Mouse (Mus musculus): ENCODE measurements around the gene Hnf1b. TPM values are rescaled to one million over a fixed set of nuclear protein-coding genes. Genes with fewer than 3 reads are reported as not detected.
A peak's percentile ranks its signal among the peaks of the same experiment; 100 is the strongest.

Hnf1b gene
- total RNA-seq, 2 experiments from 2014 or later: 2.2 to 22.2 TPM

DNA sequence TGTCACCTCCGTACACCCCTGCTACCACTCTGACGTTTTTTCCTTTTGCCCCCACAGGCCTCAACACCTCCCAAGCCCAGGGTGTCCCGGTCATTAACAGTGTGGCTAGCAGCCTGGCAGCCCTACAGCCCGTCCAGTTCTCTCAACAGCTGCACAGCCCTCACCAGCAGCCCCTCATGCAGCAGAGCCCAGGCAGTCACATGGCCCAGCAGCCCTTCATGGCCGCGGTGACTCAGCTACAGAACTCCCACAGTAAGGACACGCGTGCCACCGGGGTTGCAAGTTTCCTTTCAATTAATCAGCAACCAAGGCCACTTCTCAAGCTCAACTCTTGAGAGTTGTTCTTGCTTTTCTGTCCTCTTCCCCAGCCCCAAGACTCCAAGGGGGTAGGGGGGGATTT is 43.5 kb downstream of the Hnf1b start:
- DNase-seq (ENCODE audit: low spot score in 2 of 2): peak in 1 of 2 experiments; percentile 43

DNA sequence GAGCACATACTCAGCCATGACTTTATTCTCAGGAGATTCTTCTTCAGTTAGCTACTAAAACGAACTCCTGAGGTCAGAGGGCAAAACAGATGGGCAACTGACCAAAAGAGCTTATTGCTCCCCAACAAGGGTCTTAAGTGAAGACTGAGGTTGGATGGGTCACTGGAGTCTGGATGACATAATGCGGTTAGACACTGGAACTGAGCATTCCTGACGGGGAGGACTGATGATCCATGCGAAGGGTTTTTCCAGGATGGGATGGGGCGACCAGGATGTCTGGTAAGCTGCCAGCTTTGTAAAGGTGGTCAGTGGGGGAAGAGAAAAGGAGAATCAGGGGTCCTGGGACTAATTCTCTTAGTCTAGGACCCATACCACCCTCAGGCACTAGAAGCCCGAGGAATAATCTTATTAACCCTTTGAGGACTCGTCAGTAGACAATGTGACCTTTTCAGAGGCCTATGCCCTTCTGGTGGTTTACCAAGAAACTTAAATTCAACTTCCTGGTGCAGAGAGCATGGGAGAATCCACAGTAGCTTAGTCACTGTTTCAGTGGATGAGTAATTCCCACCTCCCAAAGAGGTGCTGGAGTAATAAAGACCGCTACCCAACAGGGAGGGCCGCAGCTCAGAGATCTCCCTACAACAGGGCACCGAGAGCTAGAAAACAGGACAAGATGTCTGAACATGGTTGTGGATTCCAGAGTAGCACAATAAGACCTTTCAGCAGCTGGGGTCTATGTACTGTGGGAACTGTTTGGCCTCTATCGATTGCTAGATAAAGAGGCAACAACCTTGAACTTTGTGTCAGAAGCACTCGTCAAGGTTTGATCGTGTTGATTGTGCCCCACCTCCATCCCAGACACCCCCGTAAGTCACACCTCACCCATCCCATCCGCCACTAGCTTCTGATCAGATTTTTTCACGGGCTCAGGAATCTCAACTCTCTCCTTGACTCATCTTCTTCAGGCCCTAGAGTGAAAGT is 46.9 kb downstream of the Hnf1b start:
- no peak for DNase-seq (ENCODE audit: low spot score in 2 of 2)

GRCm38 (mm10) chr11:83897569-83897968 is 47.7 kb downstream of the Hnf1b start:
- DNase-seq (ENCODE audit: low spot score in 2 of 2): no peak

- DNase-seq (ENCODE audit: low spot score in 2 of 2): no peak
Measured at GRCm38 (mm10) chr11:83902812-83903211, 52.9 kb downstream of the Hnf1b start.

DNA sequence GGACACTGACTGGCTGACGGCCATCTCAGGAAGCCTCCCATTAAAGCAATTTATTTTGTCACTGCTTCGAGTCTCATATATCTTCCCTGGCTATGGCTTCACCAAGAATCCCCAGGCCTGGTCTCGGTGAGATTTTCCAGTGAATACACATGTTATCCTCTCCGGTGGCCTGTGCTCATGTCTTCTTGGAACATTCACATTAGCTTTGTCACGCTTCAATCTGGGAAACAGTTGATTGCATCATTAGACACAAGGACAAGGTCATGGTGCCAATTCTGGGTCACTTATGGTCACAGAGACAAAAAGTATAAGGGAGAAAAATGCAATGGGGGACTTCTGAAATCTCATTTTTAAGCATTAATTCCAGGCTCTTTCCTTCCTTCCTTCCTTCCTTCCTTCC is 55.9 kb downstream of the Hnf1b start:
- no peak for DNase-seq (ENCODE audit: low spot score in 2 of 2)

DNA sequence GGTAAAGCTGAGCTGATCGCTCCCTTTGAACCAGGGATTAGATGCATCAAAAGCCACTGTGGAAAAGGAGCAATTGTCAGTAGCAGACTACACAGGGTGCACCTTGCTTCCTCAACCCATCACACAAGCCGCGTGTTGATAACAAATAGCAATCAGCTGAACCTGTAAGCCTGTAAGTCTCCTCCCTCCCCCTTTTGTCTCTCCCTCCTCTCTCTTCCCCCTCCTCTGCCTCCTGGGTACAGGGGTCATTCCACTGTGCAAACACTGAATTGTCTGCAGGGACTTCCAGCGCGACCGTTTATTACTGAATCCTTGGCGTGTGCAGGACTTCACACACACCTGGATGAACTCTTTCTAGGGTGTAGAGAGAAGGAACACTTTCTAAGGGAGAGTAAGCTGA is 58.5 kb downstream of the Hnf1b start:
- DNase-seq (ENCODE audit: low spot score in 2 of 2): no peak

DNA sequence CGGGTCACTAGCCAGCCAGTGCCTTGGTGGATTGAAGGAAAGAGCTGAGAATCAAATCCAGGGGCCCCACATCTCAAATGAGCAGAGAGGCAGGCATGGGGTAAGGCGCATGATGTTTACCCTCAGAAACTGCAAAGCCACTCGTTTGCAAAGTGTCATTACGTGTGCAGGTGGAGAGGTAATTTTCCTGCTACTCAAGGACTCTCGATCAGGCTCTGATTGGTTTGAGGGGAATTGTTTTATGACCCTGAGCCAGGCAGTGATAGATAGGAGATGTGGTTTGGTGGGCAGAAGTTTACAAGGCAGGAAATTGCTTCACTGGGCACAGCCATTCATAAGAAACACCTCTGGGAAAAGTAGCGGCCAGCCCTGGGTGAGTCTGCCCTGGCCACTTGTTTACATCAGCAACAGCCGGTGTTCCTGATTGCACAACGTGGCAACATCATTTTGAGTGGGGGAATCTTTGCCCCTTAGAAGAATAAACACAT is 64.0 kb downstream of the Hnf1b start:
- no peak for DNase-seq (ENCODE audit: low spot score in 2 of 2)

DNA sequence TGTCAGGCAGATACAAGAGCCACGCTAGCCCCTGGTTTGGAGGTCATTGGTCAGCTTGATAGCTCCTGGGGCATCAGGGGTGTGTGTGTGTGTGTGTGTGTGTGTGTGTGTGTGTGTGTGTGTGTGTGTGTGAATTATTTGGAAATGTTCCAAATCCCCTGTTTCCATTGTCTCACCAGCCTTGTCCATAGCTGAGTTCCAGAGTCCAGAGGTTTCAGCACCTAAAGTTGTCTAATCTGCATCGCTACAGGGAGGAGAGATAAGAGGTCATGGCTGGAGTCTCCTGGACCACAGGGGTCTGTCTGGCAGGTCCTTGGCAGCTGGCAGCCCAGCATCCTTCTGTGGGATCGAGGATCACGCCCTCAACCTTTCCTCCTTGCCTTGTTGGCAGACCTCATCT is 64.6 kb downstream of the Hnf1b start:
- DNase-seq (ENCODE audit: low spot score in 2 of 2): no peak

DNA sequence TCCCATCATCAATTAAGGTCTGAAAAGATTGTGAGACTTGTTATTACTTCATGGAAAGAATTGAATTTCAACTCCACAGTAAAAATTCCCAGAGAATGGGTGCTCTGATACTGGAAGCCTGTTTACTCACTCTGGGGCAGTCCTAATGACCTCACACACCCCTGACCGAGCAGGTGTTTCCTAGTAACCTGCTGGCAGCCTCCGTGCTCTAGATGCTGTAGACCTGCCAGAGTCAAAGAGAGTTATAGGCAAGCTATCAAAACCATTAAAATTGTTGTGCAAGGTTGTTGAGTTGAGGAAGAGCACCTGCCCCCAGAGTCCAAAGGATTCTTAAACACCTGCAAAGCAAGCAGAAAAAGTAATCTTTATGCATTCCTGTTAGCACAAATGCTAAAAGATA is 72.7 kb downstream of the Hnf1b start:
- DNase-seq (ENCODE audit: low spot score in 2 of 2): no peak

DNA sequence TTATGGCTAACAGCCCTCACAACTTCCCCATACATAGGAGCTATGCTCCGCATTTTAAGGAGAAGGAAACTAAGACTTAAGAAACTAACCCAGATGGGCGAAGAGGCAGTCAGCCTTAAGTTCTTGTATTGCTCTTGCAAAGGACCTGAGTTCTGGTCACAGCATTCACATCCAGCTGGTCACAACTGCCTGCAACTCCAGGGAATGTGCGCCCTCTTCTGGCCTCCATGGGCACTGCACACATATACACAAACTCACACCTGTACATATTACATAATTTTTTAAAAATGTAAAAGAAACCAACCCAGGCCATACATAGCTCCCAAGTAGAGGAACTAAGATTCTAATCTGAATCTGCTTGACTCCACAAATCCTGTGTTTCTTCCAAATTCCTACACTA is 77.2 kb downstream of the Hnf1b start:
- no peak for DNase-seq (ENCODE audit: low spot score in 2 of 2)

GRCm38 (mm10) chr11:83932506-83933106 is 82.7 kb downstream of the Hnf1b start:
- no peak for DNase-seq (ENCODE audit: low spot score in 2 of 2)

DNA sequence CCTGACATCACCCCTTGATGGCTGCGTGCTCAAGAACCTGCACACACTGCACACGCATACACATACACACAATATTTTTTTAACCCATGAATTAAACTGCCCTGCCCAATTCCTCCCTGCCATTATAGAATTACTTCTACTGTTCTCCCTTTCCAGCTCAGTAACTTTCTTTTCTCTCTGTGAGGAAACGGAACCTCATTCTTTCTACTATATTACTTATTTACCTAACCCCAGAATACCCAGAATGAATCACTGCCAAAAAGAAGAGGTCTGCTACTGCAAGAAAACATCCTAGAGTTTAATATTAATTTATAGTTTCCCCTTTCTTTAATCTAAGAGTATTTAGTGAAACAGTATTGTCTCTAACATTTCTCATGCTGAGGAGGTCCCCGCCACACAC is 83.5 kb downstream of the Hnf1b start:
- DNase-seq (ENCODE audit: low spot score in 2 of 2): no peak

GRCm38 (mm10) chr11:83935986-83936665 is 86.3 kb downstream of the Hnf1b start:
- peak; percentile 27 to 62 for DNase-seq (ENCODE audit: low spot score in 2 of 2)

DNA sequence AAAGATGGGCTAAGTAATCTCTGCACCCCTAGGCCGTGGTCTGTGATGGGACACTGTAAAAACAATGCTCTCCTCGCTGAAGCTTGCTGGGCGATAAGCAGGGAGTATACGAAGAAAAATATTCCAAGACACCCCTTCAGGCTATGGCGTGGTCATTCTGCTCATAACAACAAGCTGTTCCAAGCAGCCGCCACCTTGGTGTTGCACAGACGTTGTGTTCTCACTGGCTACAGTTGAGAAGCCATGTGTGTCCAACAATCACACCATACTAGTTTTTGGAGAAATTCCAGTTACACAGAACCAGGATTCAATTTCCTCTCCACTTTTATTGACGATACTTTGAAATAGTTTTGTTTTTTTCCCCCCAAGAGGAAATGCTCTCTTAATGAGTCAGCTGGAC is 88.7 kb downstream of the Hnf1b start:
- no peak for DNase-seq (ENCODE audit: low spot score in 2 of 2)

DNA sequence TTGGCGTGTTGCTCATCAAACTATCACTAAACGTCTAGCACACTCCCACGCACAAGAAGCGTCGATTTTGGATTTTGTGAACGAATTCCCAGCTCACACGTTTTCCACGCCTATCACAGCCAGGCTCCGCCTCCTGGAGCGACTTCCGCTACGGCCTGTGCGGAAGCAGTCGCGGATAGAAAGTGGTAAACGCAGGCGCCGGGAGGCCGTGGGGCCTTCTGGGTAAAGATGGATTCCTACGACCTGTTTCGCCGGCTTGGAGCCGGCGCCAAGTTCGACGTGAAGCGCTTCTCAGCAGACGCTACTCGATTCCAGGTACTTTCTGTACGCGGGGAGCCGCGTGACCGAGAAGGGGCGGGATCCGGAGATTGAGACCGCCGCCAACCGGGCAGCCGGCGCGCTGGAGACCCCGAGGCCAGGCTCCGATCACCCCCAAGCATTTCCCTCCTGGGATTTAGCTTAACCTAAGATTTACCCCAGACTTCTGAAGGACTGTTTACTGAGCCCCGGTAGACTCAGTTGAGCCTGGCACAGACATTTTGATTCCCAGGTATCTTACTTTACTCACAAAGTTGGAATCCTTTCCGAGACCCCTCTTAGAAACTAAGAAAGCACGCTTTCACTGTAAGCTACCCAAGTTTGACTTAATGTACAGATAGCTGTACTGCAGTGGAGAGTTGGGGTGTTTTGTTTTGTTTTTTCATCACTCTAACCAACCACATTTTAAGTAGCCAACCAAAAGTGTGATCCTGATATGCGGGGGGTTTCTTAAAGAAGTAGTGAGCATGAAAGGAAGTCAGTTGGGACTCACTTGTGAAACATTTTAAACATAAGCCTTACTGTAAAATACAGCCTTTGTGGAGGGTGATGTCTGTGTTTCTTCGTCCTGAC is 92.3 kb downstream of the Hnf1b start, which contains the start of gene Ddx52:
Ddx52 (plus strand) TSS at position 113 of the 891 bp plus-strand sequence.
- DNase-seq (ENCODE audit: low spot score in 2 of 2): peak; percentile 61 to 63

Other genes with a start within 250 kb of the Hnf1b start
- not detected for gene Rpl9-ps1, start 204.4 kb upstream of the Hnf1b start, total RNA-seq (2021)
- gene Ccl3, start 200.7 kb upstream of the Hnf1b start, total RNA-seq (2021): under 1 TPM in 1 of 2 experiments, not detected in 1; 0.56 TPM
- under 1 TPM in 1 of 2 experiments, not detected in 1; 0.51 TPM for gene Ccl4, start 187.5 kb upstream of the Hnf1b start, total RNA-seq (2021)
- gene Wfdc17, start 146.1 kb upstream of the Hnf1b start, total RNA-seq (2021): under 1 TPM in 1 of 2 experiments, not detected in 1; 0.87 TPM
- gene Wfdc18, start 141.0 kb upstream of the Hnf1b start, total RNA-seq (2021): not detected
- gene Wfdc21, start 103.1 kb upstream of the Hnf1b start, total RNA-seq (2021): 1 to 10 TPM in 1 of 2 experiments, not detected in 1; 3.1 TPM
- gene Heatr6, start 96.4 kb upstream of the Hnf1b start, total RNA-seq (2021): 10 to 100 TPM; 18.2 to 20.7 TPM
- gene Ddx52, start 92.0 kb downstream of the Hnf1b start, total RNA-seq (2021): 10 to 100 TPM; 23.9 to 26.3 TPM
- gene Synrg, start 114.4 kb downstream of the Hnf1b start, total RNA-seq (2021): 10 to 100 TPM; 40.6 to 46.0 TPM
- 1 to 10 TPM; 4.5 to 6.3 TPM for gene Dusp14, start 219.2 kb downstream of the Hnf1b start, total RNA-seq (2021)